Mouse (Mus musculus) lung, adult 18-20 months (tissue): ENCODE measurements at regions not wholly inside any gene's neighbourhood (a gene's known extent, or its start where the extent isn't known, plus 50 kb on each side); places are given as distances from the start of the nearest gene placed in this dataset.

Experiments used
- DNase-seq, 2 experiments: peaks; one replicate each; pipeline ENCODE4 v3.0.0; 2022; ENCODE audit warnings: mixed read lengths in 2 of 2

- DNase-seq = peak; percentile 8 to 35
Observed at GRCm38 (mm10) chr13:16763746-16764145, 752.1 kb downstream of the Inhba start.

- DNase-seq = no peak
Observed at GRCm38 (mm10) chr13:16769409-16769808, 757.8 kb downstream of the Inhba start.

- DNase-seq = no peak
Observed at GRCm38 (mm10) chr13:16769848-16770422, 758.3 kb downstream of the Inhba start.

- DNase-seq = no peak
Observed at GRCm38 (mm10) chr13:16771845-16772244, 760.2 kb downstream of the Inhba start.

- peak; percentile 30 to 43 for DNase-seq
Observed at GRCm38 (mm10) chr13:16805560-16805959, 793.9 kb downstream of the Inhba start.
